Mouse (Mus musculus) right cerebral cortex, postnatal 4 days (tissue): Measurements from ENCODE around the gene Klc4.
A peak's percentile ranks its signal among the peaks of the same experiment; 100 is the strongest.

Source experiments
- DNase-seq: peaks from one replicate; pipeline ENCODE4 v3.0.0-alpha.2; 2022

The Klc4 gene

GRCm38 (mm10) chr17:46651755-46652547 is 6.1 kb upstream of the Klc4 start:
- no peak for DNase-seq

DNA sequence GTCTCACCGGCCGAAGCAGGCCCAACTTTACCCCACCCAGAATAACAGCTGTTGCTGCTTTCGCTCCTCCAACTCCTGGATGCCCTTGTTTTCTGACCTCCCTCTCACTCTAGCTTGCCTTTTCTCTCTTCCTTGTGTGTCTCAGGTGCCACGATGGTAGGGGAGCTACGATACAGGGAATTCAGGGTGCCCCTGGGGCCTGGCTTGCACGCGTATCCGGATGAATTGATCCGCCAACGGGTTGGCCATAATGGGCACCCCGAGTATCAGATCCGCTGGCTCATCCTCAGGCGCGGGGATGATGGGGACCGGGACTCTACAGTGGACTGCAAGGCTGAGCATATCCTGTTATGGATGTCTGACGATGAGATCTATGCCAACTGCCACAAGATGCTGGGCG is 5.5 kb upstream of the Klc4 start:
- no peak for DNase-seq

DNA sequence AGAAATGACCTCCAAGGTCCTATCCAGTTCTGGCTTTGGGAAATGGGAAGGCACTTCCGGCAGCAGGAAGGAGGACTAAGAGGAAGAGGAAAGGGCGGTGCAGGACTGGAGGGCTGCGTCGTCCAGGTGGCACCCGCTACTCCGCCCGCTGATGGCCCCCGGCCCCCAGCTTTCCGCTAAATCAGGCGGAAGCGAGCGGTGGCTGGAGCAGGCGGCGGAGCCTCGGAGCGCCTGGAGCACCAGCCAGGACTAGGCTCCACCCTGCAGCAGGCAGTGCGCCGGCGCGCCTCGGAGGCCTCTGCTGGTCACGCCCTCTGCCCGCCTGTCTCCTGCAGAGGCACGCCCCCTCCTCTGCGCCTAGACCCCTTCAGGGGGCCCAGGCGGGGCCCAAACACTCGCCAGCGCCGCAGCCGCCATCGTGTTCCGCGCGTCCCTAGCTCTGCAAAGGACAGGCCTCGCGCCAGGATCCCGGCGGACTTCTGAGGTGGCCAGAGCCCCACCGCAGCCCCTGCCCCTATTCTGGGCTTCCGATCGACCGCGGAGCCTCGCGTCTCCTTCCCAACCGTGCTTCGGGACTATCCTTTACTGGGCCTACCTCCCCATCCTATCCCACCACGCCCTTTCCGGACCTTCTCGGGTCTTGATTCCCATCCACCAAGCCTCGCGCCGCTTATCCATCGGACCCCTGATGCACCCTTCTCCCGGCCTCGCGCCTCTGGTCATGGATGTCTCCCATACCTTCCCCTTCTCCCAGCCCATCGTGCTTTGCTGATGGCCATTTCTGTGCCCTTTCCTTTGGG is 4.6 kb upstream of the Klc4 start, which contains the start of gene Cul7:
Cul7 (plus strand) TSS at position 106 of the 800 bp plus-strand sequence.
- DNase-seq = peak; percentile 89

GRCm38 (mm10) chr17:46649811-46650210 is 4.0 kb upstream of the Klc4 start:
- no peak for DNase-seq

DNA sequence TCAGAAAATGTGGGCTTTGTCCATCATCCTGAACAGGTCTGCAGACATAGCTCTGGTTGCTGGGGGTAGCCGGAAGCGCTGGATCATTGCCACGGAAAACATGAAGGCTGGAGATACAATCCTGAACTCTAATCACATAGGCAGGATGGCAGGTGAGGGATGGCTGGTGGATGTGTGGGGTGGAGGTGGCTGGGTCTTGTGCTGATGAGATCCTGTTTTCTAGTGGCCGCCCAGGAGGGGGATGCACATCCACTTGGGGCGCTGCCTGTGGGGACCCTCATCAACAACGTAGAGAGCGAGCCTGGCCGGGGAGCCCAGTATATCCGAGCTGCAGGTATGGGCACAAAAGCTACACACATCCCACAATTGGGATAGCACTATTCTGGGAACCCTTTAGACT is 2.6 kb upstream of the Klc4 start:
- no peak for DNase-seq

DNA sequence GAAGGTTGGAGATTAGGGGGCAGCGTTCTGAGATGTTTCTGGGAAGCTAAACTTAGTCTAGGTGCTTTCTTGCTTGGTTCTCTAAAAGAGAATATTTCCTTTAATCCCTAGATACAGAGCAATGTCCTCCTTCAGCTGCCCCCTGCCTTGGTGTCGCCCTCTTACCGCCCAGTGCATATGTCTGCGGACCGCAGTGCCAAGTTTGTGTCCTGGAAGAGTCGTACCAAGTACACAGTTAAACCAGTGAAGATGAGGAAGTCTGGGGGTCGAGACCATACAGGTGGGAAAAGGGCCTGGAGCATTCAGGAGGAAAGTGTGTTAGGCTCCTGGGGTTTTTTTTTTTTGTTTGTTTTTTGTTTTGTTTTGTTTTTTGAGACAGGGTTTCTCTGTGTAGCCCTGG is 1.5 kb upstream of the Klc4 start:
- DNase-seq = no peak

DNA sequence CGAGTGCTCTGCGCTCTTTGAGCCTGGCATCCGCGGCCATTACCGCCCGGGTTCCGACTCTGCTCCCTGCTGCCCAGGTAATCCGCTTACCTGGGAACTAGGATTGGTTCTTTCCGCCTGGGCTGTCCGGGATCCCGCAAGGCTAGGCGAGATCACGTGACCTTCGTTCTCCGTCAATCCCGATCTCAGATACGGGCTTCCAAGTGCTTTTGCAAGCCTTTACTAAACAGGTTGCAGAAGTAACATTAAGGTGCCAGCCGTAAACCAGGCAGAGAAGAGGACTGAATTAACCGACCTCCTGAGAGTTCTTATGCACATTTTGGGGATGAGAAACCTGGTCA is 470 bp upstream of the Klc4 start:
- no peak for DNase-seq

DNA sequence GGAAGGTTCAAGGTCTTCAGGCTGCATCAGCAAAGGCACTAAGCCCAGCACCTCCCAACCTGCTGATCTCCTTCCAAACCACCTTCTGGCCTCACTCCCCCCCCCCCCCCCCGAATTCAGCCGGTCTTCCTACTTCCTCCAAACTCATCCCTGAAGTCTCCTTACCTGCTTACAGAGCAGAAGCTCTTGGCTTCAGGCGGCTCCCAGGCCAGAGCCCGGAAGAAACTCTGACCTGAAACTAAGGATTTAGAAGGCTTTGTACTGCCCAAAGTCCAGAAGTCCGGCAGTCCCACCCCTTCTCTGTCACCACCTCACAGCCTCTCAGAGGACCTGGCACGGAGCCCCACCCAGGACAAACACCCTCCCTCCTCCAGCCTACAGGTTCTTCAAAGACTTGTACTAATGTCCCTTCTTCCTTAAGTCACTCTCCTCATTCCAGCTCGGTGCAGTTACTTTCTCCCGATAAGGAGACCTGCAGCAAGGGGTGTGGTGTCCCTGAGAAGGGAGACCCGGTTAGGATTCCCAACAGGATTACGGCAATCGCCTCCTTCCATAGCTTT is 826 bp downstream of the Klc4 start:
- no peak for DNase-seq

- no peak for DNase-seq
Measured at GRCm38 (mm10) chr17:46644152-46644805, 1.5 kb downstream of the Klc4 start.

DNA sequence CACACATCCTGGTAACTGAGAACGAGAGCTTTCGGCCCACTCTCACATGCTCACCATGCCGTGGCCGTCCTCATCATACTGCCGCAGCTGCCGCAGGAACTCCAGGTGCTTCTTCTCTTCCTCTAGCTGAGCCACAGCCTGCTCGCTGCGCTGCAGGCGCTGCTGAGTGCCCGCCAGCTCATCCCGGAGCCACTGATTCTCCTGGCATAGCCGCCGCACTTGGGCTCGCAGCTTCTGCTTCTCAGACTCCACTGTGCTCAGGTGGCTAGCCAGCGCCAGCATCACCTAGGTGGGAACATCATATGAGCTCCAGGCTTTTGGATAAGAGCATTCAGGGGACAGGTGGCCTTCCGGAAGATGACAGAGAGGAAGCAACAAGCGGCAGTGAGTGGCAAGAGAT is 3.8 kb downstream of the Klc4 start:
- no peak for DNase-seq

DNA sequence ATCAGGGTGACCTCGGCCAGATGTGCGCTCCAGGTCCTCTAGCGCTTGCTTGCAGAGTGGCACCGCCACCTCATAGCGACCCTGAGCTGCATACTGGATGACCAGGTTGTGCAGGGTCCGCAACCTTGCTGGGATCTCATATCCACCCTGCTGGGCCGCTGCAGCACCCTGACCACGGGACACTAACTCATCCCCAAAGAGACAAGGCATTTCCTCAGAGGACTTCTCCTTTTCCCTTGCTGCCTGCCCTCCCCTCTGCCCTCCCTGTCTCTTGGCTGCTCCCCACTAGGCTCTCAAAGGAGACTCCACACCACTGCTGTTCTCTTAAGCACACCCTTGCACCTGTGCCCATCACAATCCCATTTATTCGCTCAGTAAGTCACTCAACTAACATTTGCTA is 5.9 kb downstream of the Klc4 start:
- no peak for DNase-seq

DNA sequence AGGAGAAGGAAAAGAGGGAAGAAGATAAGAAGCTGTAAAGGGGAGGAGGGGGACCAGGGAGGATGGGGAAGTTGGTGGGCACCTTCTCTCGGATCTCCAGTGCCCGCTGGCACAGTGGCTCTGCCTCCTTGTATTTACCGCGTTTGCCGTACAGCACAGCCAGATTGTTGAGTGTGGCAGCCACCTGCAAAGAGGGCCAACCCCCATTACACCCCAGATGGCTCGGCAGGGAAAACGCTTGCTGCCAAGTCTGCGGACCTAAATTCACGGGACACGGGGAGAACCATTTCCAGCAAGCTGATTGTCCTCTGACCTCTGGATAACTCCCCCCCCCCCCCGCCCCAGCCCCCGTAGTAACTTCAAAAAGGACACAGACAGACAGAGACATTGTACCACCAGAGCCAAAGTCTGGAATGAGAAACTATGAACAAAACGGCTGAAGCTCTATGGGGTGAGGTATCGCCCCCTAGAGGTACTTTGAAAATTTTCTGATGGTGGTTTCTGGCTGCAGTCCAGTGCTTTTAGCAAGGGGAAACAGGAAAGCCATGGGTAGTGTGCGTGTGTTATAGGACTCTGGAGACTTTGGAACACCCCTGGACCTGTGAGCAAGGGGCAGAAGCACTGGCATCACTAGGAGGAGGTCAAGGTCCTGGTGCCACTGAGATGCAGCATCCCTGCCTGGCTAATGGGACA is 8.8 kb downstream of the Klc4 start:
- DNase-seq = peak; percentile 64

DNA sequence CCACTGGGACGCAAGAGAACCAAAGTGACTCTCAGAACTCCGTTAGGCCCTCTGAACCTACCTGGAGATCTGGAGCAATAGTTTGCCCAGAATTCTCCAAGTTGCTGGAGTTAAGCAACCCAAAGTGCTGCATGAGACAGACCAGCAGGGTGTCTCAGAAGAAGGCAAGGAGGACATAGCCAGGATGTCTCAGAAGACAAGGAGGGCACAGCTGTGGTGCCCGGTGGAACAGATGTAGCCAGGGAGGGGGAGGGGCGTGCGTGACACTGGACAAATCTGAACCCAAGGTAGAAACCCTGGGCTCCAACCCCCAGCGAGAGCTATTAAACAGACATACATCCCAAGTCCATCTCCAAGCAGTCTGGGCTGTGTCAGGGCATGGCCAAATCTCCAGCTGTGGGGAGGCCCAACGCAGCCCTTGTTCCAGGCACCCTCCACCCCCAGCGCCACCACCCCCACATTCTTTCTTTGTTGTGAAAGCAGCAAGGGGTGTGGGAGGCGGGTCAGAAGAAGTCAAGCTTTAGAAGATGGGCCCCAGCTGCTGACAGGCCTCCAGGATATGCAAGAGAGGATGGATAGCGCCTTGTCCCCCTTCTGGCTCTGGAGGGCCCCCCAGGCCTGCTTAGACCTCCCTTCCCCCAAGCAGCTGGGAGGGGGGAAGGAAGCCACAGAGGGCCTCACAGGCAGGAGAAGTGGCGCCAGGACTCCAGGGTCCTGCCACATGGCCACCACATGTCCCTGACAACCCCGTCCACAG is 16.0 kb downstream of the Klc4 start:
- DNase-seq = no peak

- peak; percentile 95 for DNase-seq
Measured at GRCm38 (mm10) chr17:46628791-46629684, 16.8 kb downstream of the Klc4 start, which contains the start of gene Ptk7. Gene Ptk7, minus strand, starts transcription at chr17:46629504.

- no peak for DNase-seq
Measured at GRCm38 (mm10) chr17:46628471-46628790, 17.4 kb downstream of the Klc4 start.

DNA sequence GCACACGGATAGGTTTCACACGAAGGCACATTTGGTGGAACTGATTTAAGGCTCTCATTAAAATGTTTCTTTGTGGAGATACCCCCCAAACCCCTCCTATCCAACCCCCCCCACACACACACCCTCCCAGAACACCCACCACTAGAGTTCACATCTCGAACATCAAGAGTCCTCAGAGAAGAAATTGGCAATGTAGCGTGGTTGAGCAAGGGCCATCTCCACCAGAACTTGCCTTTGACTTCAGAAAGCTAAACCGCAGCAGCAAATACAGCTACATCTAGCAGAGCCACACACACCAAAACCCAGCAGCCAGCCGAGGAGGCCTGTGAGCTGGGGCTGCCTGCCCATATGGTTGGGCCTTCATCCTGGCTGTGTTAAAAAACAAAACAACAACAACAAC is 18.4 kb downstream of the Klc4 start:
- no peak for DNase-seq

- DNase-seq = no peak
Measured at GRCm38 (mm10) chr17:46624598-46624997, 21.2 kb downstream of the Klc4 start.

DNA sequence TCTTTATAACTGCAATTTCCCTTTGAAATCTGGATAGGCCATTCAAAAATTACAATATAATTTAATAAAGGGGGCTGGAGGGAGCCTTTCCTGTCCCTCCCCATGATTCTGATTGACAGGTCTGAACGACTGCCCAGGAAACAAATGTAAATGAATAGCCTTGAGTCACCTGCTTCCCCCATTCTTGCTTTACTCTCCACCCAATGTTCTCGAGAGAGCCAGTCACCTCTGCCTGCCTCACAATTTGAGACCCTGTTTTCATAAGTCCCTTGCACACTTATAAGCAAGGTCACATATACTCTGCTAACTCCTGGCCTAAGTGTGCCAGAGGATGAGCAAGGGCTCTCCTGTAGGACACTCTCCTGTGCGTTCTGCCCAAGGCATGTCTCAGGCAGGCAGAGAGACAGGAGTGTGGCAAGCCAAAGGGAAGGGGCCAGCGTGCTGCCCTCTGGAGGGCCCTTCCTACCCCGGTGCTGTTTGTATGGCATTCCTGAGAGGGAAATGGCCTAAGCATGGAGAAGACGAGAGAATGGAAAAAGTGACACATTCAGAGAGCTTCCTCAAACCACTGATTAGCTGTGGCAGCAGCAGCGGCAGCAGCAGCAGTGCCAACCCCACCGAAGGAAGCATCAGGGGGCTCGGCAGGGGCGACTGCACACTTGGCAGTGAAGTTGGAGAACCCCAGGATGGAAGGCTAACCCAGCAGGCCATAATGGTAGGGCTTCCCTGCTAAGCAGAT is 21.8 kb downstream of the Klc4 start:
- DNase-seq = no peak

DNA sequence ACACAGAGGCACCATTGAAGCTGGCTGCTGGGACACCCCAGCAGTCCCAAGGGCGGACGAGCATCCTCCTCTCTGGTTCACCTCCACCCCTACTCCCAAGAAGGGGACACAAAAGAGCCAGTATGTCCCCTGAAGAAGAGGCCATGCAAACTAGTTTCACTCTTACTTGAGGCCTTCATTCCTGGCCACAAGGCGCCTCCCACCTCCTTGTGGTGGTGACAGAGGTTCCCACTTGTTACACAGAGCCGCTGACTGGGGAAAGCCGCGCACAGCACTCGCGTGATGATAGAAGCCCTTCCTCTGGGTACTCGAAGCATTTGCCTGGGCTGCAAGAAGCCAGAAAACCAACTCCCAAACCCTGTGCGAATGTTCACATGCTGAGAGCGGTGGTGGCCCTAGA is 23.6 kb downstream of the Klc4 start:
- no peak for DNase-seq

DNA sequence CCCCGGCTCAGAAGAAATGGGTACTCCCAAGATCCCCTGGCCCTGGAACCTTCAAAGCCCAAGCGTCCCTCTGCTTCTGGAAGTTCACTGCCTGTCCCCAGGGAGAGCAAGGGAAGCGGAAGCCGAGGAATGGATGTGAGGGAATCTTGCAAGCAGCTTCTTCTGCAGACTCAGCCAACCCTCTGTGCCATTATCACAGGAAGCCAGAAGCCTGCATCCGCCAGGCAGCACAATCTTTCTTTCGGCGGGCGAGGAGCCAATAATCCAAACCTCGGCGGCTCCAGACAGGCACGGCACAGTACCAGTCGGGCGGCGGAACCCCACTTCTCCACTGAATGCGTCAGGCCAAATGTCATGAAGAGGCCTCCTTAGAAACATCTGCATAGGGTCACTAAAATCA is 24.5 kb downstream of the Klc4 start:
- DNase-seq = peak; percentile 69
